Mouse (Mus musculus) brown adipose tissue, adult 24 weeks (tissue): ENCODE results near the gene Ago3. TPM values are rescaled to one million over a fixed set of nuclear protein-coding genes. Genes with fewer than 3 reads are reported as not detected.
A peak's percentile ranks its signal among the peaks of the same experiment; 100 is the strongest.

Experiments used
- H3K27ac ChIP-seq: fragments of 200-500 bp; replicated peaks from 2 replicates; pipeline ENCODE4 v1.5.1; 2012; ENCODE audit warnings: low read depth, mild to moderate bottlenecking, low read length
- H3K4me1 ChIP-seq: fragments of 200-500 bp; 2 replicates; pipeline ENCODE4 v1.6.1; 2012; ENCODE audit warnings: low read length, mixed read lengths; ENCODE audit not compliant: control insufficient read depth, insufficient read depth, insufficient read length
- H3K4me3 ChIP-seq: fragments of 200-500 bp; 2 replicates; pipeline ENCODE4 v1.5.1; 2012; ENCODE audit warnings: low read depth, mild to moderate bottlenecking, low read length, moderate library complexity; ENCODE audit not compliant: insufficient read depth
- polyA plus RNA-seq: library from polyadenylated mRNA; stranded (reverse); fragments of >200 nt; gene quantifications from 2 replicates; pipeline ENCODE4 v1.2.4, GENCODE M21; 2012; ENCODE audit not compliant: missing spikeins, insufficient read depth, insufficient read length

The Ago3 gene
- 4.6 and 5.3 TPM in 2 replicates for polyA plus RNA-seq

- Histone ChIP-seq H3K4me1 (no peaks in the 10 kb centered on the region), H3K4me3 (peak within 1 kb of the TSS; percentile 94), H3K27ac (peak within 1 kb of the TSS; percentile 86)
These were observed at the start of gene Ago3 for GRCm38 (mm10) chr4:126429347-126430079. Gene Ago3 (minus strand): TSS chr4:126429556.

- Histone ChIP-seq H3K27ac (no peak overlapping the region), H3K4me3 (no peak overlapping the region), H3K4me1 (no peaks in the 10 kb centered on the region)
These were observed 43.7 kb upstream of the Ago3 start for GRCm38 (mm10) chr4:126473031-126473430.

GRCm38 (mm10) chr4:126469334-126469733 is 40.0 kb upstream of the Ago3 start:
- Histone ChIP-seq H3K4me3 (no peak overlapping the region), H3K4me1 (peaks cover 13% of the 10 kb centered on the region), H3K27ac (no peak overlapping the region)

- H3K27ac ChIP-seq: no peak overlapping the region
These were observed 39.6 kb upstream of the Ago3 start for GRCm38 (mm10) chr4:126468925-126469324.

GRCm38 (mm10) chr4:126468285-126468901 is 39.0 kb upstream of the Ago3 start, which contains the start of gene Ago1:
Gene Ago1 (minus strand): TSS chr4:126468583.
- H3K4me1 ChIP-seq: peaks cover 13% of the 10 kb centered on the region
- peak within 1 kb of the TSS; percentile 19; the same call in 1 of the 2 replicates for H3K27ac ChIP-seq
- H3K4me3 ChIP-seq: peak within 1 kb of the TSS; percentile 92

More at GRCm38 (mm10) chr4:126468925-126469324, 39.6 kb upstream of the Ago3 start:
- Histone ChIP-seq H3K4me1 (peaks cover 13% of the 10 kb centered on the region), H3K4me3 (peak overlapping the region; percentile 51)

- H3K27ac ChIP-seq: peak overlapping the region; percentile 19; the same call in 1 of the 2 replicates
These were observed 38.4 kb upstream of the Ago3 start for GRCm38 (mm10) chr4:126467721-126468284.

GRCm38 (mm10) chr4:126466251-126466750 is 36.9 kb upstream of the Ago3 start:
- Histone ChIP-seq H3K4me3 (no peak overlapping the region), H3K27ac (no peak overlapping the region), H3K4me1 (peaks cover 13% of the 10 kb centered on the region)

More at GRCm38 (mm10) chr4:126467721-126468284, 38.4 kb upstream of the Ago3 start:
- peak overlapping the region; percentile 92 for H3K4me3 ChIP-seq
- H3K4me1 ChIP-seq: peaks cover 13% of the 10 kb centered on the region

- Histone ChIP-seq H3K4me1 (peaks cover 13% of the 10 kb centered on the region), H3K4me3 (no peak overlapping the region), H3K27ac (no peak overlapping the region)
These were observed 36.5 kb upstream of the Ago3 start for GRCm38 (mm10) chr4:126465843-126466242.

- Histone ChIP-seq H3K4me1 (peaks cover 13% of the 10 kb centered on the region), H3K4me3 (no peak overlapping the region), H3K27ac (no peak overlapping the region)
These were observed 35.5 kb upstream of the Ago3 start for GRCm38 (mm10) chr4:126464892-126465235.

GRCm38 (mm10) chr4:126464189-126464891 is 35.0 kb upstream of the Ago3 start:
- Histone ChIP-seq H3K4me1 (peaks cover 13% of the 10 kb centered on the region), H3K4me3 (no peak overlapping the region), H3K27ac (no peak overlapping the region)

GRCm38 (mm10) chr4:126455441-126455840 is 26.1 kb upstream of the Ago3 start:
- H3K4me3 ChIP-seq: no peak overlapping the region
- H3K27ac ChIP-seq: no peak overlapping the region
- H3K4me1 ChIP-seq: no peaks in the 10 kb centered on the region

- Histone ChIP-seq H3K4me1 (no peaks in the 10 kb centered on the region), H3K27ac (no peak overlapping the region), H3K4me3 (no peak overlapping the region)
These were observed 25.3 kb upstream of the Ago3 start for GRCm38 (mm10) chr4:126454547-126455254.

GRCm38 (mm10) chr4:126450268-126450667 is 20.9 kb upstream of the Ago3 start:
- no peaks in the 10 kb centered on the region for H3K4me1 ChIP-seq
- H3K27ac ChIP-seq: no peak overlapping the region
- H3K4me3 ChIP-seq: no peak overlapping the region

- H3K4me3 ChIP-seq: no peak overlapping the region
- H3K4me1 ChIP-seq: no peaks in the 10 kb centered on the region
- no peak overlapping the region for H3K27ac ChIP-seq
These were observed 17.8 kb upstream of the Ago3 start for GRCm38 (mm10) chr4:126447126-126447525.
